Mouse (Mus musculus) cerebellum, adult 9-10 months (tissue): ENCODE data around the gene Gm960.

Source experiments
- DNase-seq: peaks from one replicate; pipeline ENCODE4 v3.0.0; 2022

Gene Gm960

GRCm38 (mm10) chr19:4711098-4711600 is 12.7 kb upstream of the Gm960 start, which contains the start of gene Sptbn2:
Sptbn2 (plus strand) TSS chr19:4711167.
- DNase-seq = peak; percentile 76

- DNase-seq = peak; percentile 8
Observed at GRCm38 (mm10) chr19:4708765-4709164, 10.3 kb upstream of the Gm960 start.

- DNase-seq = peak; percentile 22
Observed at GRCm38 (mm10) chr19:4701221-4701620, 2.8 kb upstream of the Gm960 start.

- peak; percentile 11 for DNase-seq
Observed at GRCm38 (mm10) chr19:4700656-4701055, 2.2 kb upstream of the Gm960 start.

GRCm38 (mm10) chr19:4699821-4700220 is 1.4 kb upstream of the Gm960 start:
- peak; percentile 34 for DNase-seq

GRCm38 (mm10) chr19:4698856-4699255 is 388 bp upstream of the Gm960 start:
- DNase-seq = peak; percentile 70

GRCm38 (mm10) chr19:4697721-4698120 is 747 bp downstream of the Gm960 start:
- peak; percentile 63 for DNase-seq

GRCm38 (mm10) chr19:4697121-4697520 is 1.3 kb downstream of the Gm960 start:
- DNase-seq = no peak

- DNase-seq = no peak
Observed at GRCm38 (mm10) chr19:4694346-4694745, 4.1 kb downstream of the Gm960 start.

- no peak for DNase-seq
Observed at GRCm38 (mm10) chr19:4672401-4672800, 26.1 kb downstream of the Gm960 start.

- no peak for DNase-seq
Observed at GRCm38 (mm10) chr19:4670776-4671175, 27.7 kb downstream of the Gm960 start.

GRCm38 (mm10) chr19:4666815-4667214 is 31.7 kb downstream of the Gm960 start:
- no peak for DNase-seq

GRCm38 (mm10) chr19:4658156-4658555 is 40.3 kb downstream of the Gm960 start:
- DNase-seq = peak; percentile 32

- no peak for DNase-seq
Observed at GRCm38 (mm10) chr19:4646917-4647492, 51.5 kb downstream of the Gm960 start.

- peak; percentile 84 for DNase-seq
Observed at GRCm38 (mm10) chr19:4644271-4644670, 54.2 kb downstream of the Gm960 start.

- no peak for DNase-seq
Observed at GRCm38 (mm10) chr19:4635986-4636385, 62.5 kb downstream of the Gm960 start.

- DNase-seq = peak; percentile 87
Observed at GRCm38 (mm10) chr19:4628819-4629218, 69.6 kb downstream of the Gm960 start.

GRCm38 (mm10) chr19:4625829-4626535 is 72.5 kb downstream of the Gm960 start:
- no peak for DNase-seq

GRCm38 (mm10) chr19:4625179-4625828 is 73.2 kb downstream of the Gm960 start, which contains the start of gene Rce1:
Rce1 (minus strand) TSS chr19:4625641.
- DNase-seq = peak; percentile 87

GRCm38 (mm10) chr19:4624406-4625178 is 73.9 kb downstream of the Gm960 start:
- no peak for DNase-seq

- DNase-seq = no peak
Observed at GRCm38 (mm10) chr19:4624006-4624405, 74.5 kb downstream of the Gm960 start.

GRCm38 (mm10) chr19:4623419-4623818 is 75.0 kb downstream of the Gm960 start:
- no peak for DNase-seq

- no peak for DNase-seq
Observed at GRCm38 (mm10) chr19:4622780-4623179, 75.7 kb downstream of the Gm960 start.
